Mouse (Mus musculus) brain, adult 2 months (tissue): ENCODE measurements around the gene Galnt10.

Experiments
- DNase-seq: peaks from one replicate; pipeline ENCODE4 v3.0.0; 2011; ENCODE audit warnings: low read depth, low spot score

Gene Galnt10

GRCm38 (mm10) chr11:57643691-57644090, 1.6 kb upstream of the Galnt10 start:
- DNase-seq, result no peak

- peak; percentile 53 for DNase-seq
These were observed 811 bp upstream of the Galnt10 start for GRCm38 (mm10) chr11:57644245-57645017.

GRCm38 (mm10) chr11:57645847-57646246, 605 bp downstream of the Galnt10 start:
- no peak for DNase-seq

- DNase-seq, result no peak
These were observed 1.2 kb downstream of the Galnt10 start for GRCm38 (mm10) chr11:57646416-57646815.

- DNase-seq, result no peak
These were observed 1.7 kb downstream of the Galnt10 start for GRCm38 (mm10) chr11:57646940-57647339.

GRCm38 (mm10) chr11:57647446-57647845, 2.2 kb downstream of the Galnt10 start:
- DNase-seq, result no peak

GRCm38 (mm10) chr11:57648196-57648800, 3.1 kb downstream of the Galnt10 start:
- no peak for DNase-seq

- no peak for DNase-seq
These were observed 4.0 kb downstream of the Galnt10 start for GRCm38 (mm10) chr11:57649269-57649668.

GRCm38 (mm10) chr11:57649671-57650070, 4.4 kb downstream of the Galnt10 start:
- no peak for DNase-seq

GRCm38 (mm10) chr11:57650867-57651266, 5.6 kb downstream of the Galnt10 start:
- DNase-seq, result no peak

GRCm38 (mm10) chr11:57651281-57651810, 6.1 kb downstream of the Galnt10 start:
- DNase-seq, result peak; percentile 88

GRCm38 (mm10) chr11:57652206-57652922, 7.1 kb downstream of the Galnt10 start:
- DNase-seq, result no peak

GRCm38 (mm10) chr11:57652923-57653660, 7.8 kb downstream of the Galnt10 start:
- DNase-seq, result no peak

GRCm38 (mm10) chr11:57653796-57654195, 8.6 kb downstream of the Galnt10 start:
- no peak for DNase-seq

- no peak for DNase-seq
These were observed 9.1 kb downstream of the Galnt10 start for GRCm38 (mm10) chr11:57654386-57654785.

- DNase-seq, result no peak
These were observed 9.7 kb downstream of the Galnt10 start for GRCm38 (mm10) chr11:57654977-57655397.

GRCm38 (mm10) chr11:57655669-57656325, 10.6 kb downstream of the Galnt10 start:
- DNase-seq, result no peak

GRCm38 (mm10) chr11:57656602-57657275, 11.5 kb downstream of the Galnt10 start:
- DNase-seq, result peak; percentile 29

GRCm38 (mm10) chr11:57657370-57658072, 12.3 kb downstream of the Galnt10 start:
- no peak for DNase-seq

- DNase-seq, result no peak
These were observed 13.0 kb downstream of the Galnt10 start for GRCm38 (mm10) chr11:57658214-57658613.
